Mouse (Mus musculus): ENCODE measurements around the gene Ndst2. TPM values are rescaled to one million over a fixed set of nuclear protein-coding genes. Genes with fewer than 3 reads are reported as not detected.

The Ndst2 gene
- total and polyA plus RNA-seq, 3 experiments, result 37.1 to 54.0 (median 39.5) TPM

- Histone ChIP-seq H3K79me2 (ENCODE audit: control insufficient read depth, insufficient read depth, low read length, poor library complexity) (peaks cover 3% of the 10 kb centered on the region; the same call in 1 of the 2 replicates), H3K27ac (ENCODE audit: control insufficient read depth, low read depth, low read length) (no peak overlapping the region), H3K27me3 (ENCODE audit: control insufficient read depth in 1 of 2, insufficient read depth in 2 of 2, low read length in 2 of 2) (no peaks in the 10 kb centered on the region), H3K4me3 (ENCODE audit: control insufficient read depth in 1 of 2, insufficient read depth in 1 of 2, low read depth in 2 of 2, low read length in 2 of 2) (no peak overlapping the region), H3K9ac (ENCODE audit: control insufficient read depth, low read depth, low read length, poor library complexity, severe bottlenecking) (no peak overlapping the region), H3K4me1 (ENCODE audit: control insufficient read depth in 1 of 2, insufficient read depth in 2 of 2, low read length in 2 of 2) (peaks cover 0 to under 1% of the 10 kb centered on the region in 2 experiments; a peak in 1 of 4 replicates), H3K9me3 (replicated peaks; ENCODE audit: insufficient read depth, low read length) (no peaks in the 10 kb centered on the region), H3K36me3 (ENCODE audit: control insufficient read depth in 1 of 2, insufficient read depth in 2 of 2, low read length in 2 of 2) (peaks cover 0 to under 1% of the 10 kb centered on the region in 2 experiments; a peak in 2 of 4 replicates)
- DNase-seq (ENCODE audit: low read depth, low spot score), result no peak
- TF ChIP-seq POLR2A (IDR thresholded peaks at IDR 0.05; ENCODE audit: control insufficient read depth in 1 of 2, insufficient read depth in 1 of 2, low read depth in 1 of 2, low read length in 2 of 2, poor library complexity in 1 of 2), result no peak
Observed at GRCm38 (mm10) chr14:20713832-20714231, 20.5 kb downstream of the Ndst2 start.

GRCm38 (mm10) chr14:20708239-20708638 lies 26.1 kb downstream of the Ndst2 start:
- Histone ChIP-seq H3K79me2 (ENCODE audit: control insufficient read depth, insufficient read depth, low read length, poor library complexity) (peaks cover 21% of the 10 kb centered on the region), H3K27me3 (ENCODE audit: control insufficient read depth in 1 of 2, insufficient read depth in 2 of 2, low read length in 2 of 2) (no peaks in the 10 kb centered on the region), H3K4me1 (ENCODE audit: control insufficient read depth in 1 of 2, insufficient read depth in 2 of 2, low read length in 2 of 2) (peaks cover 3 to 10% of the 10 kb centered on the region in 2 experiments; a peak in 3 of 4 replicates), H3K9ac (ENCODE audit: control insufficient read depth, low read depth, low read length, poor library complexity, severe bottlenecking) (peak overlapping the region; percentile 67), H3K36me3 (ENCODE audit: control insufficient read depth in 1 of 2, insufficient read depth in 2 of 2, low read length in 2 of 2) (peaks cover 0 to 12% of the 10 kb centered on the region in 2 experiments; a peak in 3 of 4 replicates), H3K27ac (ENCODE audit: control insufficient read depth, low read depth, low read length) (peak overlapping the region; percentile 17), H3K9me3 (replicated peaks; ENCODE audit: insufficient read depth, low read length) (no peaks in the 10 kb centered on the region), H3K4me3 (ENCODE audit: control insufficient read depth in 1 of 2, insufficient read depth in 1 of 2, low read depth in 2 of 2, low read length in 2 of 2) (peak overlapping the region; percentile 68 to 71)
- no peak for TF ChIP-seq POLR2A (IDR thresholded peaks at IDR 0.05; ENCODE audit: control insufficient read depth in 1 of 2, insufficient read depth in 1 of 2, low read depth in 1 of 2, low read length in 2 of 2, poor library complexity in 1 of 2)
- TF ChIP-seq CHD1 (IDR thresholded peaks at IDR 0.05; ENCODE audit: low read depth, low read length), result no peak
- no peak for TF ChIP-seq TAL1 (IDR thresholded peaks at IDR 0.05; ENCODE audit: low read length)
- no peak for TF ChIP-seq RCOR1 (IDR thresholded peaks at IDR 0.05; ENCODE audit: low read depth, low read length)
- peak; percentile 75 for TF ChIP-seq BHLHE40 (IDR thresholded peaks at IDR 0.05; ENCODE audit: borderline replicate concordance, low read depth, low read length)
- TF ChIP-seq JUND (IDR thresholded peaks at IDR 0.05; ENCODE audit: low read depth, low read length), result no peak
- no peak for TF ChIP-seq HCFC1 (IDR thresholded peaks at IDR 0.05; ENCODE audit: low read depth, low read length)
- TF ChIP-seq USF1 (IDR thresholded peaks at IDR 0.05; ENCODE audit: low read depth, low read length), result peak; percentile 85
- peak; percentile 47 for DNase-seq (ENCODE audit: low read depth, low spot score)

- peak within 1 kb of the TSS; percentile 46 for H3K27ac ChIP-seq (ENCODE audit: control insufficient read depth, low read depth, low read length)
- peaks cover 3 to 10% of the 10 kb centered on the region in 2 experiments; a peak in 3 of 4 replicates for H3K4me1 ChIP-seq (ENCODE audit: control insufficient read depth in 1 of 2, insufficient read depth in 2 of 2, low read length in 2 of 2)
- H3K4me3 ChIP-seq (ENCODE audit: control insufficient read depth in 1 of 2, insufficient read depth in 1 of 2, low read depth in 2 of 2, low read length in 2 of 2), result peak within 1 kb of the TSS; percentile 68 to 71
- peaks cover 0 to 12% of the 10 kb centered on the region in 2 experiments; a peak in 3 of 4 replicates for H3K36me3 ChIP-seq (ENCODE audit: control insufficient read depth in 1 of 2, insufficient read depth in 2 of 2, low read length in 2 of 2)
- peaks cover 27% of the 10 kb centered on the region for H3K79me2 ChIP-seq (ENCODE audit: control insufficient read depth, insufficient read depth, low read length, poor library complexity)
- no peaks in the 10 kb centered on the region for H3K9me3 ChIP-seq (replicated peaks; ENCODE audit: insufficient read depth, low read length)
- peak within 1 kb of the TSS; percentile 67 for H3K9ac ChIP-seq (ENCODE audit: control insufficient read depth, low read depth, low read length, poor library complexity, severe bottlenecking)
- peak; percentile 88 for DNase-seq (ENCODE audit: low read depth, low spot score)
- no peaks in the 10 kb centered on the region for H3K27me3 ChIP-seq (ENCODE audit: control insufficient read depth in 1 of 2, insufficient read depth in 2 of 2, low read length in 2 of 2)
- no peak for TF ChIP-seq CHD2 (IDR thresholded peaks at IDR 0.05; ENCODE audit: low read length)
- TF ChIP-seq USF2 (IDR thresholded peaks at IDR 0.05; ENCODE audit: borderline replicate concordance in 1 of 2, insufficient read depth in 1 of 2, low read depth in 1 of 2, low read length in 2 of 2), result no peak
- TF ChIP-seq CHD1 (IDR thresholded peaks at IDR 0.05; ENCODE audit: low read depth, low read length), result no peak
- TF ChIP-seq GABPA (IDR thresholded peaks at IDR 0.05; ENCODE audit: low read depth, low read length), result no peak
- no peak for TF ChIP-seq MEF2A (IDR thresholded peaks at IDR 0.05; ENCODE audit: extremely low read depth, insufficient replicate concordance, low read depth, low read length, poor library complexity, severe bottlenecking)
- TF ChIP-seq TBP (IDR thresholded peaks at IDR 0.05; ENCODE audit: low read depth, low read length), result peak; percentile 42; the same call in 1 of the 2 replicates
- TF ChIP-seq MXI1 (IDR thresholded peaks at IDR 0.05; ENCODE audit: low read depth, low read length), result peak; percentile 77
- TF ChIP-seq NELFE (IDR thresholded peaks at IDR 0.05; ENCODE audit: low read depth, low read length), result peak; percentile 72
- peak; percentile 79 for TF ChIP-seq MAX (IDR thresholded peaks at IDR 0.05; ENCODE audit: low read length)
- TF ChIP-seq KAT2A (conservative IDR thresholded peaks at IDR 0.05; ENCODE audit: low read depth, low read length), result peak; percentile 61; the same call in 1 of the 2 replicates
- TF ChIP-seq SIN3A (IDR thresholded peaks at IDR 0.05; ENCODE audit: low read length), result peak; percentile 98
- peak; percentile 82 for TF ChIP-seq ETS1 (IDR thresholded peaks at IDR 0.05; ENCODE audit: low read depth, low read length)
- TF ChIP-seq NRF1 (IDR thresholded peaks at IDR 0.05; ENCODE audit: insufficient read depth, low read depth, low read length, poor library complexity, severe bottlenecking), result no peak
- peak; percentile 72 for TF ChIP-seq MYC (IDR thresholded peaks at IDR 0.05; ENCODE audit: low read depth, low read length)
- TF ChIP-seq EP300 (IDR thresholded peaks at IDR 0.05; ENCODE audit: low read depth in 1 of 2, low read length in 2 of 2), result 0 out of 4 replicates have a peak, but pooled peaks of 1 of the 2 experiments have one; percentile 11
Observed at GRCm38 (mm10) chr14:20707201-20708190, 26.9 kb downstream of the Ndst2 start, which contains the start of gene Zswim8. Gene Zswim8 (plus strand): TSS chr14:20707552.
